Mouse (Mus musculus): Measurements from ENCODE around the gene Ccdc149.

DNA sequence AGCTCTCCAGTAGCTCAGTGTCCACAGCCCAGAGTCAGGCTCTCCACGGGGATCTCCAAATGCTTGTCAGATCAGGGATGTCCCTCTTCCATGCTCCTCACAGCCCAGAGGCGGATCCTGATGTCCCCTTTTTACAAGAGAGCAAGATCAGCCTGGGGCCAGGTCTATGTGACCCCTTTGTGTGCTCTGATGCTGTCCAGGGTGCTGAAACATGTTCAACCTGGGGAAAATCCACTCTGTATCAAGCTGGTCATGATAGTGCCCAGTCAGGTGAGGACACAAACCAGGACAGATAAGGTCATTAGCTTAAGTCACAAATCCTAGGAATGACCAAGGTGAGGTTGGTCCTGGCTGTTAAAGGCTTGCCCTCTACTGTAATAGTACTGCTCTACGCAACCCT is 59.8 kb downstream of the Ccdc149 start:
- TF ChIP-seq POLR2A (IDR thresholded peaks at IDR 0.05; ENCODE audit: insufficient read depth, low read length) (no peak), CTCF (IDR thresholded peaks at IDR 0.05; ENCODE audit: low read depth, low read length) (no peak)

All from ES-Bruce4 (cell line).